Mouse (Mus musculus) right cerebral cortex, adult 18-20 months (tissue): Measurements from ENCODE around the gene Lrrc38.

ENCODE experiments used
- DNase-seq: peaks from one replicate; pipeline ENCODE4 v3.0.0; 2022; ENCODE audit warnings: mixed read lengths

Lrrc38 gene

DNA sequence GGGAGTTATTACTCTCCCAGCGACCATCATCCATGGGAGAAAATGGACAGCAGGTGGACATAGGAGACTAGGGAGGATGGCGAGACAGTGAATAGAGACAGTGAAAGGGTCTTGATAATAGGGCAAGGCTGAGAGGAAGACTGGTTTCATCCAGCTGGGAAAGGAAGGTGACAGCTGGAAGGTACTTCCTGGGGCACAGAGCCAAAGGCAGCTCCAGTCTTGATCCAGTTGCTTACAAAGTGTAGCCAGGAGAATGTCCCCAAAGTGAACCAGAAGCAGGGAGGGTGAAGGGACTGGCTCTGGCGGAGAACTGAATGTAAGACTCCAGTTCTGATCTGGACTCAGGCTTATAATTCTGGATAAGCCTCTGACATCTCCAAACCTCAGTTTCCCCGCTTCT, 2.7 kb downstream of the Lrrc38 start:
- DNase-seq: no peak

- no peak for DNase-seq
Measured at GRCm38 (mm10) chr4:143361520-143361919, 12.0 kb downstream of the Lrrc38 start.

GRCm38 (mm10) chr4:143366415-143367041, 17.0 kb downstream of the Lrrc38 start:
- DNase-seq: no peak

DNA sequence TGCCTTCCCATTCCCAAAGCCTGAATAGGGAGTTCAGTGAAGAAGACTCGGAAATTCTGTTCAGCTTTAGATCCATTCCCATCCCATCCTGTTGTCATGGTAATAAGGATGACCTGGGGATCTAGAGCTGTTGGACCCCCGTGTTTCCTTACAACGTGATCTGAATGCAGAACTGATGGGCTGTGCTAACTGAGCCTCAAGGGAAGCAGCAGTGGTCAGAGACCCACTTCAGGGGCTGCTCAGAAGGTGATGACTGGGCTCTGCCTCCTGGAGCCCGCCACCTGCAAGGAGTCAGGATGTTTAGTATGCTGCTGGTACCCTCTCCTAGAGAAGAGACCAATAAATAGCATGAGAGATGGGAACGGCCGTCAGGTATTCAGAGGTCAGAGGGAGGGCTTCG, 29.9 kb downstream of the Lrrc38 start:
- no peak for DNase-seq

DNA sequence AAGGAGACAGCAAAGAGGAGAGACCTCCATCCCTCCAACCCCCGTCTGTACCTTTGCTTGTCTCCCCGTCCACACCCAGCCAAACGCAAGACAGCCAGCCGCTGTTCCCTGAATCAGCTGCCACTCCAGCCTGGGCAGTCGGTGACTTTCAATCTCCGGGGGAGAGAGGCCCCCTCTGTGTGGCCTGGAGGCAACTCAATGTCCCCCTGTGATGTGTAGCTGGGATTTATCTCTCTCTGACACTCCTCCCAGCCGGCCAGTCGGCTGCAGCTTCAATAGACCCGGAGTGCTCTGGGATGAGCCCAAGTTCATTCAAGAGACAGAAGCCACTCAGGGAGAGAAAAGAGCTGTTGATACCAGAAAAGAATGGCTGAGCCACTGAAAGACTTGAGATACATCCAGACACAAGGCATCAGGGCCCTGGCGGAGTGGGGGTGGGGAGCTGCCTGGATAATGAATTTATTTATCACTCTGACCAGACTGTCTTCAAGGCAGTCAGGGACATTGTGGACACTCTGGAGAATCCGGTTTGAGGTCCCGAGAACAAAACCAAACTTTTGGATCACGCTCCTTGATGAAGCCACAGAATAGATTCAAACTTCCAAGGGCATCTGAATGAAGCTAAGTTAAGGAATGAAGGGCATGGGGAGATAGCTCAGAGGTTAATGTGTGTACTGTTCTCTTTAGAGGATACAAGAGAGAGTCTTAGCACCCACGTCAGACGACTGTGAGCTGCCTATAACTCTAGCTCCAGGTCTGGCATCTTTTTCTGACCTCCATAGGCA, 30.6 kb downstream of the Lrrc38 start:
- DNase-seq: no peak

- no peak for DNase-seq
Measured at GRCm38 (mm10) chr4:143380716-143381004, 31.1 kb downstream of the Lrrc38 start.

- no peak for DNase-seq
Measured at GRCm38 (mm10) chr4:143382163-143382562, 32.6 kb downstream of the Lrrc38 start.

DNA sequence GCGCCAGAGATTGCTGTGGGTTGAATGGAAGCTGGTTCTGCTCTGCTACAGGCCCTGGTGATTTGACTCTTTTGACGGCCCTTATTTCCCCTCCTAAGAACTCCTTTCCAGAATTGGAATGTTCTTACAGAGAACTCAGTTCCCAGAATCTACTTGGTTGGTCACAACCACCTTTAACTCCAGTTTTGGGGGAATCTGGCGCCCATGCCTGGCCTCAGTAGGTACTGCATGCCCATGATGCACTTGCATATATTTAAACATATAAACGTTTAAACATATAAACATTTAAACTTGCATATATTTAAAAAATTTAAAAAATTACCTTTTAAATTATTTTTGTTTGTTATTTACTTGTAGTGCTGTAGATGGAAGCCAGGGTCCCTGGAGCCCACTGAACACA, 34.1 kb downstream of the Lrrc38 start:
- DNase-seq: no peak

GRCm38 (mm10) chr4:143388955-143389702, 39.6 kb downstream of the Lrrc38 start:
- DNase-seq: no peak

DNA sequence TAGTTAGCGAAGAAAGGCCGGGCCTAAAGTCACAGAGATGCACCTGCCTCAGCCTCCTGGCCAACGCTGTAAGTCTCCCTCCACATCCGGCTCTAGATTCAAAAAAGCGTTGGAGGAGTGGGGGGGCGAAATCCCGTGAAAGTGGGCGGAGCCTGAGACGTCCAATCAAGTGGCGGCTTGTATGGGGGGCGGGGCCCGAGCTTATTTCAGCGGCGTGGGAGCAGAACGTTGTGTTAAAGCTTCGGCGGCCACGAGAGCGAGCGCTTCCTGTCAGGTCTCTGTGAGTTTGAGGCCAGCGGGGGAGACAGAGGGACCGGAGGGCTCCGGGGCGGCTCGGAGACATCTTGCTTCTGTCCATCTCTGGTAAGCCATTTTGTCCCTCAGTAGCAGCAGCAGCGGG, 44.6 kb downstream of the Lrrc38 start, which contains the start of gene Pramel1:
TSS of gene Pramel1 (plus strand) at position 248 of the 400 bp plus-strand sequence.
- DNase-seq: no peak

GRCm38 (mm10) chr4:143411566-143412218, 62.1 kb downstream of the Lrrc38 start:
- DNase-seq: no peak

- peak; percentile 92 for DNase-seq
Measured at GRCm38 (mm10) chr4:143412219-143413092, 62.9 kb downstream of the Lrrc38 start, which contains the start of gene Pramef8. Gene Pramef8, plus strand, starts transcription at chr4:143412426.

GRCm38 (mm10) chr4:143413621-143414020, 64.1 kb downstream of the Lrrc38 start:
- no peak for DNase-seq

- no peak for DNase-seq
Measured at GRCm38 (mm10) chr4:143414121-143414520, 64.6 kb downstream of the Lrrc38 start.
